Mouse (Mus musculus) left cerebral cortex, adult 18-20 months (tissue): ENCODE measurements around the gene Nup188. TPM values are rescaled to one million over a fixed set of nuclear protein-coding genes. Genes with fewer than 3 reads are reported as not detected.

Experiments used
- DNase-seq, 2 experiments: peaks; one replicate each; pipeline ENCODE4 v3.0.0; 2021 to 2022; ENCODE audit warnings: low spot score in 2 of 2, mixed read lengths in 1 of 2
- long read RNA-seq, 2 experiments: library from polyadenylated mRNA; stranded (forward); transcript quantifications; one replicate each; pipeline ENCODE4 v2.0.0; 2021
- total RNA-seq, 2 experiments: library from RNA; stranded (reverse); gene quantifications; 2 replicates each; pipeline ENCODE4 v1.2.3; 2021

Nup188 gene
- 10 to 100 TPM; 21.3 to 24.1 TPM for total RNA-seq
- long read RNA-seq, experiment 1, full-length matches to known transcripts = 9 of 16 reads
- long read RNA-seq, experiment 1, partial matches to known transcripts = 4 of 16 reads
- long read RNA-seq, experiment 1, other reads (novel, unspliced or antisense) = 3 of 16 reads
- long read RNA-seq, experiment 2, partial matches to known transcripts = 3 of 4 reads
- long read RNA-seq, experiment 2, other reads (novel, unspliced or antisense) = 1 of 4 reads

DNA sequence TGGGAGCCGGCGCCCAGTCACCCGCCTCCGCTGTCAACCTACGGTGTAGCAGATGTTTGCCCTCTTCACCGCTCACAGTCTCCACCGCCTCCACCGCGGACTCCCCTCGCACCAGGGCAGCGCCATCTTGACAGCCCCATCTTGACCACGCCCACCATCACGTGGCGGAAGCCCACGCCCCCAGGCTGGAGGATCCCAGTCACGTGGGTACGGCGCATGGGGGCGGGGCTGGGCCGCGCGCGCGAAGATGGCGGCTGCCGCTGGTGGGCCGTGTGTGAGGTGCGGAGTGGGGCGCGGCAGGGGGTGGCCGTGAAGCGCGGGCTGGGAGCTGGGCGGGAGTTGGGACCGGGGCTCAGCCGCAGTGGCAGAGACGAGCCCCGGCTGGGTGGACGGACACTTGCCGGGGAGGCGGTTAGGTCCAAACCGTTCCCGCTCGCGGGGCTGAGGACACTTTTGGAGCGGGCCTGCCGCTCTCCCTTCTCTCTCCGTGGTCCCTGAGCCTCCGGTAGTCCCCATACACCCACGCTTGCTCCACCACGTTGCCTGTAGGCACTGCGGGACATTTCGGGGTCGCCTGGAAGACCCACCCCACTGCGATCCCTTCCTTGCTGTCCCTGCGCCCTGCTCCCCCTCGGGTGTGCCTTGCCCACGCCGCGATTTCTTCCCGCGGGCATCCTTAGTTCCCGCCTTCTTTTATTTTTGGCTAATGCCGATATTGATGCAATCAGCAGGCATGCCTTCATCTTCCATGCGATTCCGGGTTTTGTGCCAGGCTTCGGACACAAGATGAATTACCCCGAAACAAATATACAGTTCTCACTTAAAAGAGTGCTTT is at the start of gene Nup188, which contains the start of gene Dolk:
TSS of gene Nup188 (plus strand) at position 206 of the 835 bp plus-strand sequence.
TSS of gene Dolk (minus strand) at position 143 of the 835 bp plus-strand sequence.
- DNase-seq = peak; percentile 96 to 98

DNA sequence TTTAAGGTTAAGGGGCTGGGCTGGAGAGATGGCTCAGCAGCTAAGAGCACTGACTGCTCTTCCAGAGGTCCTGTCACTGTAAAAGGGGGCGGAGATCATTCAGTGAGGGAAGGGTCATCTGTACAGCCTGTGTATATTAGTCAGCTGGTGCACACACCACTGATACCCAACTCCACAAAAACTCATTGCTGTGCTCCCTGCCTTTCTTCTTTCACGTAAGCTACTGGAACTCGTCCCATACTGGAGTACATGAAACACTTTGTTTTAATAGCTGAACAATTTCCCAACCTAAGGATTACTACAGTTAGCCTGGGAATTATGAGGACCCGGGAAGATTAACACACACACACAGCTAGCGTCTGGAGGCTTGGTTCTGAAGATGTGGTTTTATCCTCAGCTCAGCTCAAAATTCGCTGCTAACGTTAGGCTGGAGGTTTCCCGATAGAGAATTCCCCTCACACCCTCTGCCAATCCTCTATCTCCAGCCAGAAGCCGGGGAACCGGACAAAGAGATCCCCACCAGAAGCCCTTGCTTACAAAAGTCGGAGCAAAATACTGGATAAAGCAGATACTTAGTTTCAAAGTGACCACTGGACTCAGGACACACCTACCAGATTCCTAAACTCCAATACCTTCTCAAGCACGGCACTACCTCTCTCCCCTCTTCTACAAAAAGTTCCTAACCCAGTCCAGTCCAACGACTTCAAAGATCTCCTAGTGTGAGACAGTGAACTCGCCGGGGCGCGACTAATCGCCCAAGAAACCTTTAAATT is 49.6 kb upstream of the Nup188 start:
- no peak for DNase-seq

DNA sequence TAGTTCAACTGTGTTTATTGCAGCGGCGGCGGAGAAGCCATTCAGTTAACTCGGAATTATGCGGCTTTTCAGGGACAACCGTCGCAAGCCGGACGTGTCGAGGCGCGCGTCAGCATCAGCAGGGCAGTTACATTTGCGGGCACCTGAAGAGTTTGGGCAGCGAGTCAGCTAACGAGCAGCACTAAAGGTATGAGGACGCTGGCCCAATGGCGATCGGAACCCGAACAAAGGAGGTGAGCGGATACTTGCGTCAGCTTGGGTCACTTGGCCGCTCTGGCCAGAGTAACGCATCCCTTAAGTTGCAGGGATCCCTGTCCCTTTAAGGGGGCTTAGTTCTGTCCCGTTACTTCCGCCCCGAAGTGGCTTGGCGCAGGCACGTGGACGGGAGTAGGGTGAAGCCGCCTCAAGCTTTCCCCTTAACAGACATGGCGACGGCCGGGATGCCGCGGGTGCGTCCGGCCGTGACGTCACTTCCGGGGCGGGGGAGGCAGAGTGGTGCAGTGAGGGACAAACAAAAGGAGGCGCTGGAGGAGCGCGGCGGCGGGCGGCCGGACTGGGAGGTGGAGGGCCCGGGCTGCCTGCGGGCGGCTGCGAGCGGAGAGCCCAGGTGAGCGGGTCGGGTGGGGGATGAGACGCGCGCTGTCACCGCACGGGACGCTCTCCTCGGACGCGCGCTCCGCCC is 48.9 kb upstream of the Nup188 start, which contains the start of gene Lrrc8a:
TSS of gene Lrrc8a (plus strand) at position 517 of the 682 bp plus-strand sequence.
- DNase-seq = peak; percentile 100

DNA sequence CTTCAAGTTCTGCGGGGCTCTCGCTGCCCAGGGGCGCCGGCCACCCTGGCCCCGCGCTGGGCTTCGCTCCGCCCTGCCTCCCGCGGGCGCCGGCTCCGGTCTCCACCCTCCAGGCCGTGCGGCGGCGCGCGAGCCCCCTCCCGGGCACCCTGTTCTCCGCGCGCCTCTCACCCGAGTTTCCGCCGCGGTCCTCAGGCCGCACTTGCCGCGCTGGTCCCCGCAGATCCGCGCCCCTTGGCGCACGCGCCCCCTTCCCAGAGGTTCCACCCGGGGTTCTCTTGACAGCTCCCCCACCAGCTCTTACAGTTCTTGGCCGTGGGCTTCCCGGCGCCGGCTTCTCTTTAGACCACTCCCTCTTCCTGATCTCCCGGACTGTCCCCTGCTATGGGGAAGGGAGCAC is 48.3 kb upstream of the Nup188 start:
- peak; percentile 62 to 70 for DNase-seq

DNA sequence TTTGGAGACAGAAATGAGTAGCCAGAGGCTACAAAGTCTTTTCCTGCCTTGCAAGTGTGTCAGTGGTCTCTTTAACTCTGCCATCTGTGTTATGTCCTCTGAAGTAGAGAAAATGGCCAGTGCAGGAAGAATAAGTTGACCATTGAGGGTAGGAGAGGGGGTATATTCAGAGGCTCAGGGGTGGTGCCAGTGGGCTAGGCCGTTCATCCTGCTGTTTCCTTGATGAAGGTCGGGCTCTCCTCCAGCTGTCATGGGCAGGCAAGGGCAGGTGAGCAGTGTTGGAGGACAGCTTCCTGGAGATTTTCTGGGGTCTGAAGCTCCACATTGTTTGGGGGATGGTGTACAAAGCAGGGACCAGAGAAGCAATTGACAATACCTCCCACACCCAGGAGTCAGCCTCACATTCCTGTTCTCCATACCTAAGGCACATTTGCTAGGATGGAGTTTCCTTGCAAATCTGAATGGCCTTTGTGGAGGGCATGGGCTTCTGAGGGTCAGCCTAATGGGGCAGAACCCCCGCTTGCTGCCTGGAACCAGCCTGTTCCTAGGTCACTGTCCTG is 47.2 kb upstream of the Nup188 start:
- no peak for DNase-seq

DNA sequence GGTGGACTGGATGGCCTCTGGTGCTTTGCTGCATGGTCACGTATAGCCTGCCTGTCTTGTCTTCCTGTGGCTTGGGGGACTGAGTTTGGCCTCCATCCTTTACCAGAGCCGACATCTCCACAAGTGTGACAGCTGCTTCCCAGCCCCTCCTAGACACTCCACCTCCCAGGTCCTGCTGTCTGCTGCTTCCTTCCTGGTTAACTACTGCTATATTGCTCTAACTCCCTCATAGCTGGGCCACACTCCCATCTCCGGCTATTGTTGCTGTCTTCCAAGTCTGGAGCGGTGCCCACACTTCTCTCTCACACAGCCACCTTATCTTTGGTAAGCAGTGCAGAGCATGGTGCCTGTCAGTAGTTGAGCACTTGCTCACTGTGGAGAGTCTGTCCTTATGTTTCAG is 46.4 kb upstream of the Nup188 start:
- DNase-seq = no peak

DNA sequence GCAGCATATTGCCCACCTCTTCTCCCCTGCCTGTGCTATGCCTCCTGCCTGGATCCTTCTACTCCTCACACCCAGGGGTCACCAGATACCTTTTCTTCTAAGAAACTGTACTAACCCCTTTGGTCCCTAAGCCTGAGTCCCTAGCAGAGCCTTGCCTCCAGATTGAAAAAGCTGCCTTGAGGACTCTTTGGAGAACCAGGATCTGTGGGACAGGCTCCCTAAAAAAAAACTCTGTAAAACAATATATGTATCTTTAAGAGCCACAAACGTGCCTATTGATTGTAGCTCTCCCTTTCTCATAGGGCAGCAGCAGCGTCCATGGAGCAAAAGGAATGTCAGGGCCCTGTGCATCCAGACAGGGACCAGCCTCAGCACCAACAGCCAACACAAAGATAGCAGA is 45.9 kb upstream of the Nup188 start, which contains the start of gene Gm28035:
TSS of gene Gm28035 (plus strand) at position 301 of the 400 bp plus-strand sequence.
- DNase-seq = no peak

DNA sequence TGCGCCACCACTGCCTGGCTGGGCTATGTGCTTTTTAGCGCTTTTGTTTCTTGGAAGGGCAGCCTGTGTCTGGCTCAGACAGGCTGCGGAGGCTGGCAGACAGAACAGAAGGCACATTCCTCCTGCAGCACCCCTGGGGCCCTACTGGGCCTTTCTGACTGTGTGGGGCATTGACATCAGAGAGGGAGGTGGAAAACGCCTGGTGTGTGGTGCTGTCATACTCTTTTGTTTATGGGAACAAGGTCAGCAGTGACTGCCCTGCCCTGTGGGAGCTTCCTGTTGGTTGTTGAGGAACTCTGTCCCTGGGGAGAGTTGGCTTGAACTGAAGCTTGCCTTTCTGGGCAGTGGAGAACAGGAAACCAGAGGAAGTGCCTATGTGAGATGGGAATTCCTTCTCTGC is 43.7 kb upstream of the Nup188 start:
- DNase-seq = no peak

DNA sequence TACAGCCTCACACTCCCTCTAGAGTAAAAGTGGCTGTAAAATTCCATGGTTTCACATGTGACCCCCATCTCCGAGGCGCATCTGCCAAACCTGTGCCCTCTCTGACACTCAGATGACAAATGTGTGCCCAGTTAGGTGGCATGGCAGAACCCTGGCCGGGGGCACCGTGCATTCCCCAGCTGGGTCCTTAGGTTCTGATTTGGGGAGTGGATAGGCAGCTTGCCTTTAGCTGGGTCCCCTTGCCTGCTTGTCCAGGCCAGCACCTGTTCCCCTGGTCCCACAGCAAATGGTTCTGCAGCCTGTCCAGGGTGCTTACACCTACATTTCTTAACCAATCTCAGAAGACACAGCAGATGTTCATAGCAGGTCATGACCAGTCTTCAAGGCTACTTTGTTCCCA is 42.8 kb upstream of the Nup188 start:
- DNase-seq = no peak

DNA sequence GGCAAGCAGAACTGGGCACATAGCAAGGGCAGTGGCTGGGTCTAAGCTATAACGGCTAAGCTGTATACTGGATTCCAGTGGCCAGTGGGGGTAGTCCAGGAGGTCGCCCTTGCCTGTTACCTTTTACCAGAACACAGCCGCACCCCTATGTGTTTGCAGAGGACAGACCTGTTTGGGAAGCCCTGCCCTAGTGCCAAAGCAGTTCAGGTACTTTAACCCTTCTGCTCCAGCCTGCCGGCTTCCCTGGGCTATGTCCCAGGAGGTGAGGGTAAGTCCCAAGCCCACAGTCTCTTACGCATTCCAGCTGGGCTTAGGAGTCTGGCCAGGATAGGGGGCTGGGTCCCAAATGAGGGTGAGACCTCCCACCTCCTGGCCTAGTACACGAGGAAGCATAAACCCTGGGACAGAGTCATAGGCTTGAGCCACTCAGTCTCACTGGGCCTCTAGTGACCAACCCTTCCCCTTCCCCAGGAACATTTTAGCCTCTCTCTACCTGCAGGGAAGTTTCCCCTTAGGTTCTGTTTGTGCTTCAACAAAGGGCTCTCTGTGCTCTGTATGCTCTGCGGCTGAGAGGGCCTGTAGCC is 41.5 kb upstream of the Nup188 start:
- DNase-seq = no peak

DNA sequence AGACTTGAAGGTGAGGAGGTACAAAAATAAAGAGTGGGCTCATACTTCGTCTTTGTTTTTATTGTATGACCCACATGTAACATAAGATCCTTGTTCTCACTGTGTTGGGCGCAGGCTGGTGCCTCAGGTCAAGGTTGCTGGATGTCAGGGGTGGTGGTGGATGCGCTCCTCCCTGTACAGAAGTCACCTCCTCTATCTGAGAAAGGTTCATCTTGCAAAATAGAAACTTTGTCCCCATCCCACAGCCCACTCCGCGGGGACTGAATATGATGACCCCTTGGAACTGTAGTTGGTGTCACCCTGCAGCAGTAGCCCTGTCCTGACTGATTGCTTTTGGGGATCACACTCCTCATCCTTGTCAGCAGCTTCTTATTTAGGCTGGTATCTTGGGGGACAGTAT is 39.2 kb upstream of the Nup188 start:
- DNase-seq = no peak

DNA sequence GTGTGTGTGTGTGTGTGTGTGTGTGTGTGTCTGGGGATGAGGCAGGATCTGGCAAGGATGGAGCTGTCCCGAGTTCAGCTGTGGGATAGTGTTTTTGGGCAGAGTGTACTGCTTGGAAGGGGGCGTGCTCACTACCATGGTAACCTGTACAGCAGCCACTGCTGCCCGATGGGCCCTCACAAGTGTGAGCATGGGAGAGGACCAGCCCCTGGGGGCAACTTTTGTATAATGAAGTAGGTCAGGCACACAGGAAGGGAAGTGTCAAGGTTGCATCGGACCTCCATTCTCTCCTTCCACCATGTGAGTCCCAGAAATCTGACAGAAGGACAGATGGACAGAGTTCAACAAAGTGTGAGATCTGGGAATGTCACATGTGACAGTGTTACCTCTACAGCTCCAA is 38.5 kb upstream of the Nup188 start:
- DNase-seq = no peak

DNA sequence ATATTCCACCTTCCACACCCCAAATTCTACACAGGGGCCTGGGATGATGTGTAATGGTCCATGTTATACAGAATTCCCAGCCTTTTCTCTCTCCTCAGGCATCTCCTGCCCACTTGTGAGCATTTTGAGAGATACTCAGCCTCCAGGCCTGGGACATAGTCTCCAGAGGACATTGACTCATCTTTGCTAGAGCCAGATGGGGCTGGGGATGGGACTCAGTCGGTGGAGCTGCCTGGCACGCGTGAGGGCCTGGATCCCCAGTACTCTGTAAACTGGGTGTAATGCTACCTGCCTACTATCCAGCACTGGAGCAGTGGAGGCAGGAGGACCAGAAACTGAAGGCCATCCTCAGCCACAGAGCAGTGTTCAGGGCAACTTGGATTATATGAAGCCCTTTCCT is 37.0 kb upstream of the Nup188 start:
- DNase-seq = peak in 1 of 2 experiments; percentile 39

DNA sequence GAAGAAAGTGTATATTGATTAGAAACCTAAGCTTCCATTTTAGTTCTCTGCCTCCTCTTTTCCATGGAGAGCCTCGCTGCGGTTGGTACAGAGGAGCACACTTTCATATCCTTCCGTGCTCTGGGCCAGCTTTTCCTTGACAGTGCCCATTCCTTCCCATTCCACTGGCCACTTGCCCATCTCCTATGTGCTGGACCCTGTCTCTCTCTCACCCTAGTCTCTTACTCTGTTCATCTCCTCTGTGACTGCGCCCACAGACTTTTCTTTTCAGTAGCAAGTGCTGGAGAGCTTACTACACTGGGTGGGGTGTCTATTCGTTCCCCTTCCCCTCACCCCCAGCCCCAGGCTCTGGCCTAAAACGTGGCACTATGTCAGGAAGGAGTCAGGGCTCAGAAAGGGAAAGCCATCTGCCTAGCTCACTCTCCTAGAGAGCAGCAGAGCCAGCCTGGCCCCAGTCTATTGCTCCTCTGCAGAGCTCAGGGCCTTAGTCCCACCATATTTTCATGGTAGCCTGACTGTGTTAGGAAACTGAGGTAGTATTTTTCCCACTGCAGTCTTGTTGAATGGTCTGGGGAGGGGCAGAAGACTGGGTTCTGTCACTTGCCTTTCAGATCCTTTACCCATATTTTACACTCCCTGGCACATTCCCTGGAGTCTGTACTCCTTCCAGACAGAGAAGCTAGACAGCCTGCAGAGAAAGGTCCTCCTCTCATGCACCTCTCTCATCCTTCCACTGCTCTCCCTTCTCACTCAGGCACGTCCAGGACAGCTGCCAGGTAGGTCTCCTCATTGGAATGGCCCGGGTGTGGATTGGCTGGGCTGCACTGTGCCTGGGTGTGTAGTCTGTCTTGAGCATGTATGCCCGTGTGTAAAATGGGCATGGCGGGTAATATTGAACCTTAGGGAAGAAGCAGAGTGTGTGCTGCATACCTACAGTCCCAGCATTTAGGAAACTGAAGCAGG is 35.8 kb upstream of the Nup188 start:
- DNase-seq = no peak

DNA sequence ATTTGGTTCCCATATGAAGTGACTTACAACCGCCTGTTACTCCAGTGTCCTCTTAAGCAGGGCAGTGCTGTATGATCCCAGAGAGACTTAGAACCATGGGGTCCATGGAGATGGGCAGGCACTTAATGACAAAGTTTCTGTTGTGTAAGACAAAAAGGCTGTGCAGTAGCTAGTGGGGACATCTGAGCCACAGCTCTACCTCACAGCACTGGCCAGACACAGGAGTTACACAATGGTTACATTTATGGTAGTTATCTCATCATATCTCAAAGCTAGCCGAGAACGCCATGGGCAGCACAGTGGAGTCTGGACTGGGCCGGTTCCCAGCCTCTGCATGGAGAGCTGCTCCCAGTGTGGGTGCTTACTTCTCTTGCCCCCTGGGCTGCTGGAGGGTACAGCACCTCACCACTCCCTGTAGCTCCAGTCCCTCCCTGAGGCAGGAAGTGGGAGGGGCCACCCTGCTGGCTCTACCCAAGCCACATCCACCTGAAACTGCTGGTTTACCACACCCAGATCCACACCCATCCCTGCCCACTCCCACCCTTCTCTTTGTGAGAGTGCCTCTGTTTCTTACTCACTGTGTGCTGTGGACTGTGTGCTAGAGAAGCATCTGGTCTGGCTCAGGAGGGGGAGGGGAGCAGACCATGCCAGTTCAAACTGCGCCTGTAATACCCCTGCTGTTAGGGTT is 34.6 kb upstream of the Nup188 start:
- DNase-seq = no peak

DNA sequence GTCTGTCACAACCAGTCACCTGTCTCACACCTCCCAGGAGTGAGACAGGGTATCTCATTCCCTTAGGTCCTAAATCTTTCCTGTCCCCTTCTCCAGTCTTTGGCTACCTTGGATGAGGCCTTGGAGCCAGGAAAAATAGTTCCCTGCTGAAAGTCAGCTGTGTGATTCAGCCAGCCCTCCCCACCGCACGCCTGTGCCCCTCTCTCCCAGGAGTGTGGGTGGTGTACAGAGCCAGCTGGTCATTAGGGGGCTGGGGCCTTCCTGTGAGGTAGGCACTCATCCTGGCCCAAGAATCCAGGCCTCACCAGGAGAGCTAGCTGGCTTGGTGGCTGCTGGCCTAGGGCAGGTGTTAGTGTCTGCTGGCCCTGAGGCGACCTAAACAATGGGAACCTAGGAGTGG is 33.7 kb upstream of the Nup188 start:
- DNase-seq = peak in 1 of 2 experiments; percentile 44

DNA sequence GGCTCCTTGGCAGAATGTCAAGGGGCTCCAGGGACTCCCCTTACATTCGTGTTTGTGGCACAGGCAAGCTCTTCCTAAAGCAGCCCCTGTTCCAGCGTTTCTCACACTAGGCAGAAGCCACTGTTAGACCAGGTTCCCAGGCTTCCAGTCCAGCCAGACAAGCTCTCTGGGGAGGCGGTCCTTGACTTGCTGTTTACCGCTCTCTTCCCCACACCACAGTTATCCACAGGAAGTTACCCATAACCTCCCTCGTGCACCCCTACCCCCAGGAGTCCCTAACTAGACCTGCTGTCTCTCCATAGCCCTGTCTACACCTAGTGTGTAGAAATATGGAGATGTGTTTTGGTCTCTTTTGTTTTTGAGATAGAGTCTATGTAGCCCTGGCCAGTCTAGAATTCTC is 32.4 kb upstream of the Nup188 start:
- no peak for DNase-seq

DNA sequence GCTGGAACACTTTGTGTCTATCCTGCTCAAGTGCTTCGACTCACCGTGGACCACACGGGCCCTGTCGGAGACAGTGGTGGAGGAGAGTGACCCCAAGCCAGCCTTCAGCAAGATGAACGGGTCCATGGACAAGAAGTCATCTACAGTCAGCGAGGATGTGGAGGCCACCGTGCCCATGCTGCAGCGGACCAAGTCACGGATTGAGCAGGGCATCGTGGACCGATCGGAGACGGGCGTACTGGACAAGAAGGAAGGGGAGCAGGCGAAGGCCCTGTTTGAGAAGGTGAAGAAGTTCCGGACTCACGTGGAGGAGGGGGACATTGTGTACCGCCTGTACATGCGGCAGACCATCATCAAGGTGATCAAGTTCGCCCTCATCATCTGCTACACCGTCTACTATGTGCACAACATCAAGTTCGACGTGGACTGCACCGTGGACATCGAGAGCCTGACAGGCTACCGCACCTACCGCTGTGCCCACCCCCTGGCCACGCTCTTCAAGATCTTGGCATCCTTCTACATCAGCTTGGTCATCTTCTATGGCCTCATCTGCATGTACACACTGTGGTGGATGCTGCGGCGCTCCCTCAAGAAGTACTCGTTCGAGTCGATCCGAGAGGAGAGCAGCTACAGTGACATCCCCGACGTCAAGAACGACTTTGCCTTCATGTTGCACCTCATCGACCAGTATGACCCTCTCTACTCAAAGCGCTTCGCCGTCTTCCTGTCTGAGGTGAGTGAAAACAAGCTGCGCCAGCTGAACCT is 30.4 kb upstream of the Nup188 start:
- DNase-seq = no peak
